Mouse (Mus musculus) liver, embryonic 11.5 days (tissue): Measurements from ENCODE around the gene Mab21l3. TPM values are rescaled to one million over a fixed set of nuclear protein-coding genes. Genes with fewer than 3 reads are reported as not detected.

Experiments used
- ATAC-seq: fragments of 200-750 bp; cut with Nextera tagmentation; replicated peaks from 2 replicates; pipeline ENCODE4 v1.8.0; 2017; ENCODE audit warnings: moderate number of reproducible peaks, mild to moderate bottlenecking, moderate TSS enrichment, moderate library complexity; ENCODE audit not compliant: low FRiP score
- DNase-seq: peaks from one replicate; pipeline ENCODE4 v3.0.0-alpha.2; 2017; ENCODE audit warnings: low spot score
- H3K27ac ChIP-seq: fragments of 300-500 bp; sonication (generic); 2 replicates; pipeline ENCODE4 v1.5.1; 2014; ENCODE audit warnings: mild to moderate bottlenecking, low read depth, low read length, control low read depth
- H3K27me3 ChIP-seq: fragments of 300-500 bp; sonication (generic); replicated peaks from 2 replicates; pipeline ENCODE4 v1.6.1; 2014; ENCODE audit warnings: low read length, mixed read lengths; ENCODE audit not compliant: control insufficient read depth, insufficient read depth
- H3K36me3 ChIP-seq: fragments of 300-500 bp; sonication (generic); 2 replicates; pipeline ENCODE4 v1.6.1; 2014; ENCODE audit warnings: mild to moderate bottlenecking, low read length, moderate library complexity, mixed read lengths; ENCODE audit not compliant: control insufficient read depth, insufficient read depth
- H3K4me1 ChIP-seq: fragments of 300-500 bp; sonication (generic); replicated peaks from 2 replicates; pipeline ENCODE4 v1.6.1; 2014; ENCODE audit warnings: low read length, mixed read lengths; ENCODE audit not compliant: control insufficient read depth, insufficient read depth
- H3K4me2 ChIP-seq: fragments of 300-500 bp; sonication (generic); 2 replicates; pipeline ENCODE4 v1.6.1; 2014; ENCODE audit warnings: mild to moderate bottlenecking, control low read depth, moderate library complexity
- H3K4me3 ChIP-seq: fragments of 300-500 bp; sonication (generic); 2 replicates; pipeline ENCODE4 v1.5.1; 2014; ENCODE audit warnings: low read depth, low read length, control low read depth
- H3K9ac ChIP-seq: fragments of 300-500 bp; sonication (generic); 2 replicates; pipeline ENCODE4 v1.6.1; 2014; ENCODE audit warnings: low read depth, low read length, control low read depth
- H3K9me3 ChIP-seq: fragments of 300-500 bp; sonication (generic); 2 replicates; pipeline ENCODE4 v1.6.1; 2016; ENCODE audit warnings: low read length, inconsistent platforms, mixed read lengths; ENCODE audit not compliant: control insufficient read depth
- WGBS: fragments of 180-500 bp; shearing (Covaris S2); extraction: QIAGEN DNeasy Blood & Tissue Kit; methylation state at CpG from one replicate; pipeline ENCODE4 v1.1.7; 2014; 5-methylcytosine and 5-hydroxymethylcytosine counted together
- polyA plus RNA-seq: library from polyadenylated mRNA; unstranded; fragments of >200 nt; fragmentation: Nextera tagmentation; extraction: Ambion mirVana; gene quantifications from 2 replicates; pipeline ENCODE4 v1.2.1, GENCODE M21; 2014

Mab21l3 gene
- polyA plus RNA-seq, 1 experiment from 2014 or later = 0.11 TPM

- WGBS = 68% methylated on average over 6 of the region's 6 CpGs
- Histone ChIP-seq H3K9ac (no peak overlapping the region), H3K27ac (no peak overlapping the region), H3K9me3 (no peaks in the 10 kb centered on the region), H3K4me2 (no peak overlapping the region), H3K4me3 (no peak overlapping the region), H3K4me1 (peaks cover 5% of the 10 kb centered on the region; the same call in 1 of the 2 replicates), H3K36me3 (no peaks in the 10 kb centered on the region), H3K27me3 (0 out of 2 replicates have a peak, but pooled peaks cover 3% of the 10 kb centered on the region)
- DNase-seq (no peak), ATAC-seq (no peak)
These were observed 45.0 kb downstream of the Mab21l3 start for GRCm38 (mm10) chr3:101803764-101804163.

- peaks cover 5% of the 10 kb centered on the region; the same call in 1 of the 2 replicates for H3K4me1 ChIP-seq
- WGBS = 66% methylated on average over 6 of the region's 6 CpGs
- no peak overlapping the region for H3K27ac ChIP-seq
- 0 out of 2 replicates have a peak, but pooled peaks cover 3% of the 10 kb centered on the region for H3K27me3 ChIP-seq
- H3K4me2 ChIP-seq = no peak overlapping the region
- H3K9me3 ChIP-seq = no peaks in the 10 kb centered on the region
- H3K36me3 ChIP-seq = no peaks in the 10 kb centered on the region
- no peak overlapping the region for H3K4me3 ChIP-seq
- DNase-seq (no peak), ATAC-seq (no peak)
- no peak overlapping the region for H3K9ac ChIP-seq
These were observed 46.0 kb downstream of the Mab21l3 start for GRCm38 (mm10) chr3:101802746-101803145.

- no peaks in the 10 kb centered on the region for H3K36me3 ChIP-seq
- H3K4me1 ChIP-seq = no peaks in the 10 kb centered on the region
- no peak overlapping the region; the same call in 1 of the 2 replicates for H3K4me2 ChIP-seq
These were observed 48.2 kb downstream of the Mab21l3 start for GRCm38 (mm10) chr3:101800596-101801018.

GRCm38 (mm10) chr3:101799852-101800595, 48.7 kb downstream of the Mab21l3 start:
- Histone ChIP-seq H3K9me3 (no peaks in the 10 kb centered on the region), H3K27me3 (no peaks in the 10 kb centered on the region), H3K27ac (no peak overlapping the region), H3K36me3 (no peaks in the 10 kb centered on the region), H3K4me1 (no peaks in the 10 kb centered on the region), H3K4me3 (no peak overlapping the region), H3K4me2 (no peak overlapping the region), H3K9ac (no peak overlapping the region)
- WGBS = 44% methylated on average over 14 of the region's 14 CpGs
- no peak for DNase-seq
- ATAC-seq = no peak; the same call in 1 of the 2 replicates

More at GRCm38 (mm10) chr3:101800596-101801018, 48.2 kb downstream of the Mab21l3 start:
- H3K9me3 ChIP-seq = no peaks in the 10 kb centered on the region
- DNase-seq (no peak), ATAC-seq (no peak)
- whole genome bisulfite sequencing = 33% methylated on average over 11 of the region's 11 CpGs
- H3K27me3 ChIP-seq = no peaks in the 10 kb centered on the region
- H3K27ac ChIP-seq = no peak overlapping the region
- no peak overlapping the region for H3K9ac ChIP-seq
- no peak overlapping the region for H3K4me3 ChIP-seq

- Histone ChIP-seq H3K4me3 (no peak overlapping the region), H3K36me3 (no peaks in the 10 kb centered on the region), H3K27me3 (no peaks in the 10 kb centered on the region), H3K9ac (no peak overlapping the region), H3K9me3 (no peaks in the 10 kb centered on the region), H3K27ac (no peak overlapping the region), H3K4me2 (no peak overlapping the region), H3K4me1 (no peaks in the 10 kb centered on the region)
- ATAC-seq (no peak), DNase-seq (no peak)
- WGBS = 81% methylated on average over 15 of the region's 15 CpGs
These were observed 50.7 kb downstream of the Mab21l3 start for GRCm38 (mm10) chr3:101797830-101798709.

- Histone ChIP-seq H3K4me2 (no peak overlapping the region), H3K9me3 (no peaks in the 10 kb centered on the region), H3K4me1 (no peaks in the 10 kb centered on the region), H3K27ac (no peak overlapping the region), H3K27me3 (no peaks in the 10 kb centered on the region), H3K9ac (no peak overlapping the region), H3K4me3 (no peak overlapping the region), H3K36me3 (no peaks in the 10 kb centered on the region)
- DNase-seq (no peak), ATAC-seq (no peak)
- 38% methylated on average over 7 of the region's 7 CpGs for WGBS
These were observed 52.5 kb downstream of the Mab21l3 start for GRCm38 (mm10) chr3:101796212-101796611.

GRCm38 (mm10) chr3:101795387-101796039, 53.2 kb downstream of the Mab21l3 start:
- Histone ChIP-seq H3K36me3 (no peaks in the 10 kb centered on the region), H3K4me1 (no peaks in the 10 kb centered on the region), H3K27me3 (no peaks in the 10 kb centered on the region), H3K27ac (no peak overlapping the region), H3K9ac (no peak overlapping the region), H3K9me3 (no peaks in the 10 kb centered on the region), H3K4me2 (no peak overlapping the region), H3K4me3 (no peak overlapping the region)
- DNase-seq (no peak), ATAC-seq (no peak; the same call in 1 of the 2 replicates)
- WGBS = 72% methylated on average over 15 of the region's 15 CpGs

- H3K27me3 ChIP-seq = no peaks in the 10 kb centered on the region
- WGBS = 90% methylated on average over 9 of the region's 9 CpGs
- ATAC-seq (no peak), DNase-seq (no peak)
- H3K4me3 ChIP-seq = no peak overlapping the region
- no peaks in the 10 kb centered on the region for H3K36me3 ChIP-seq
- H3K27ac ChIP-seq = no peak overlapping the region
- H3K9ac ChIP-seq = no peak overlapping the region
- no peaks in the 10 kb centered on the region for H3K4me1 ChIP-seq
- H3K9me3 ChIP-seq = no peaks in the 10 kb centered on the region
- H3K4me2 ChIP-seq = no peak overlapping the region
These were observed 54.1 kb downstream of the Mab21l3 start for GRCm38 (mm10) chr3:101794666-101795065.
